Mouse (Mus musculus): ENCODE results near the gene Camk1d. TPM values are rescaled to one million over a fixed set of nuclear protein-coding genes. Genes with fewer than 3 reads are reported as not detected.

Camk1d gene
- polyA plus RNA-seq (2017; shearing (Covaris generic)) = 21.4 TPM

DNA sequence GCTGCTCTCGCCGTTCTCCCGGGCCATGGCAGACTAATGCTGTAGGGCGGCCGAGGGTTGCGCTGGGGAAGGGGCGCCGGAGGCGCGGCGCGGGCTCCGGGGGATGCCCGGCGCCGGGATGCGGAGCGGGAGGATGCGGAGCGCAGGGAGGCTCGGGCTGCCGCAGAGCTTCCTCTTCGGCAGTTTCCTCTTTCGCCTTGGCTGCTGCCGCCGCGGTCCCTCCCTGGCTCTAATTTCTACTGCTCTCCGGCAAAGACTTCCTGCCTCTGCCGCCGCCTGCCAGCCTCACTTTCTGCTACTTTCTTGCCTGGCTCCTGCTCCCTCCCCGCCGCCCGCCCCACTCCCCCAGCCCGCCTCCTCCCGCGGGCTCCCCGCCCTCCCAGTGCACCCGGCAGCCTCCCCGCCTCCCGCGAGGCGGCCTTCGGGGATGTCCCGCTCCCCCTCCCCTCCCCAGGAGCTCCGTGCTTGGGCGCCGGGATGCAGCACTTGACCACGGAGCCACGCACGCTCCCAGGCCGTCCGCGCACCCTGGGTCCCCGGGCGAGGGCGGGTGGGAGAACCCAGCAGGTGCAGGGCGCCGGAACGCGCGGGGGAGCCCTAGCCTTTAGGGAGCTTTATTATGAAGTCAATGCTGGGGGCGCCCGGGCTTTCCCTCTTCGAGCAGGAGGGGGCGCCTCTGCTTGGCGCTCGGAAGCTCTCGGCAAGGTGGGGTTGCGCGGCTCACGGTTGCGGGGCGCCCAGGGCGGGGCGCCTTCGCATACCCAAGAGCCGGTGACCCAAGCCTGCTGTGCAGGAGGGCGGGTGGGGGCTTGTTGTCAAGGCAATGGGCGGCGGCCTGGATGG lies at the start of gene Camk1d:
TSS of gene Camk1d (minus strand) at position 305 of the 843 bp plus-strand sequence.

Other genes starting within 250 kb of the Camk1d start
- gene Nudt5, start 130.5 kb upstream of the Camk1d start, polyA plus RNA-seq (2017; shearing (Covaris generic)) = 51.3 TPM
- 200 TPM for gene Cdc123, start 130.6 kb upstream of the Camk1d start, polyA plus RNA-seq (2017; shearing (Covaris generic))
- 2.3 TPM for gene Gm13199, start 148.4 kb upstream of the Camk1d start, polyA plus RNA-seq (2017; shearing (Covaris generic))
- 23.1 TPM for gene Sec61a2, start 180.9 kb upstream of the Camk1d start, polyA plus RNA-seq (2017; shearing (Covaris generic))
- gene Dhtkd1, start 228.3 kb upstream of the Camk1d start, polyA plus RNA-seq (2017; shearing (Covaris generic)) = not detected
- gene Upf2, start 237.0 kb upstream of the Camk1d start, polyA plus RNA-seq (2017; shearing (Covaris generic)) = 19.2 TPM

Data from activated CD4-positive, CD25-positive, alpha-beta regulatory T cell, adult 9 weeks (primary cell).